Mouse (Mus musculus): ENCODE results near the gene Cenpx. TPM values are rescaled to one million over a fixed set of nuclear protein-coding genes. Genes with fewer than 3 reads are reported as not detected.
"Not testable (repeated sequence)": the region's sequence is repeated elsewhere in the genome, so short reads cannot be mapped to it uniquely, and the experiment has no call there.

The Cenpx gene
- total RNA-seq, 2 experiments from 2014 or later, result 10.8 to 59.8 TPM

GRCm38 (mm10) chr11:120704486-120705325 lies 8.8 kb downstream of the Cenpx start:
- ATAC-seq (replicated peaks; ENCODE audit: low FRiP score, poor library complexity, severe bottlenecking), result no peak

GRCm38 (mm10) chr11:120703696-120704454 lies 9.7 kb downstream of the Cenpx start:
- ATAC-seq (replicated peaks; ENCODE audit: low FRiP score, poor library complexity, severe bottlenecking), result no peak

- ATAC-seq (replicated peaks; ENCODE audit: low FRiP score, poor library complexity, severe bottlenecking), result no peak
These were observed 15.8 kb downstream of the Cenpx start for GRCm38 (mm10) chr11:120697741-120698140.

- ATAC-seq (replicated peaks; ENCODE audit: low FRiP score, poor library complexity, severe bottlenecking), result no peak
These were observed 17.0 kb downstream of the Cenpx start for GRCm38 (mm10) chr11:120696568-120696967.

- no peak for ATAC-seq (replicated peaks; ENCODE audit: low FRiP score, poor library complexity, severe bottlenecking)
These were observed 17.9 kb downstream of the Cenpx start for GRCm38 (mm10) chr11:120695641-120696040.

- no peak for ATAC-seq (replicated peaks; ENCODE audit: low FRiP score, poor library complexity, severe bottlenecking)
These were observed 18.4 kb downstream of the Cenpx start for GRCm38 (mm10) chr11:120695184-120695583.

GRCm38 (mm10) chr11:120693461-120693860 lies 20.1 kb downstream of the Cenpx start:
- no peak for ATAC-seq (replicated peaks; ENCODE audit: low FRiP score, poor library complexity, severe bottlenecking)

GRCm38 (mm10) chr11:120692471-120693011 lies 21.0 kb downstream of the Cenpx start:
- no peak for ATAC-seq (replicated peaks; ENCODE audit: low FRiP score, poor library complexity, severe bottlenecking)

GRCm38 (mm10) chr11:120689365-120689764 lies 24.2 kb downstream of the Cenpx start:
- no peak for ATAC-seq (replicated peaks; ENCODE audit: low FRiP score, poor library complexity, severe bottlenecking)

- ATAC-seq (replicated peaks; ENCODE audit: low FRiP score, poor library complexity, severe bottlenecking), result no peak
These were observed 26.8 kb downstream of the Cenpx start for GRCm38 (mm10) chr11:120686650-120687272.

GRCm38 (mm10) chr11:120684660-120685059 lies 28.9 kb downstream of the Cenpx start:
- ATAC-seq (replicated peaks; ENCODE audit: low FRiP score, poor library complexity, severe bottlenecking), result no peak

GRCm38 (mm10) chr11:120684086-120684485 lies 29.5 kb downstream of the Cenpx start:
- no peak for ATAC-seq (replicated peaks; ENCODE audit: low FRiP score, poor library complexity, severe bottlenecking)

- no peak for ATAC-seq (replicated peaks; ENCODE audit: low FRiP score, poor library complexity, severe bottlenecking)
These were observed 30.0 kb downstream of the Cenpx start for GRCm38 (mm10) chr11:120683536-120683935.

GRCm38 (mm10) chr11:120682683-120683082 lies 30.9 kb downstream of the Cenpx start:
- ATAC-seq (replicated peaks; ENCODE audit: low FRiP score, poor library complexity, severe bottlenecking), result no peak

GRCm38 (mm10) chr11:120679909-120680308 lies 33.6 kb downstream of the Cenpx start:
- ATAC-seq (replicated peaks; ENCODE audit: low FRiP score, poor library complexity, severe bottlenecking), result peak; percentile 69

GRCm38 (mm10) chr11:120676951-120677350 lies 36.6 kb downstream of the Cenpx start:
- no peak for ATAC-seq (replicated peaks; ENCODE audit: low FRiP score, poor library complexity, severe bottlenecking)

- ATAC-seq (replicated peaks; ENCODE audit: low FRiP score, poor library complexity, severe bottlenecking), result not testable (repeated sequence)
These were observed 37.7 kb downstream of the Cenpx start for GRCm38 (mm10) chr11:120675875-120676274.

- ATAC-seq (replicated peaks; ENCODE audit: low FRiP score, poor library complexity, severe bottlenecking), result no peak; the same call in none of the 2 replicates
These were observed 39.9 kb downstream of the Cenpx start for GRCm38 (mm10) chr11:120673594-120674122.

GRCm38 (mm10) chr11:120672687-120673593 lies 40.6 kb downstream of the Cenpx start, which contains the start of gene Aspscr1:
Aspscr1 (plus strand) TSS chr11:120672973.
- ATAC-seq (replicated peaks; ENCODE audit: low FRiP score, poor library complexity, severe bottlenecking), result peak; percentile 93
